Mouse (Mus musculus) spleen, adult 2 months (tissue): Measurements from ENCODE around the gene Art4.

Experiments
- CTCF ChIP-seq: fragments of 200-500 bp; IDR thresholded peaks from 2 replicates; pipeline ENCODE4 v1.5.1; 2011; ENCODE audit warnings: mild to moderate bottlenecking, inconsistent platforms; ENCODE audit not compliant: insufficient read depth, insufficient read length, insufficient replicate concordance; ENCODE audit errors: extremely low read depth
- POLR2A ChIP-seq: fragments of 200-500 bp; IDR thresholded peaks from 2 replicates; pipeline ENCODE4 v1.6.1; 2011; ENCODE audit warnings: low read depth, low read length, inconsistent platforms

GRCm38 (mm10) chr6:136852762-136853161 is 4.8 kb downstream of the Art4 start:
- TF ChIP-seq POLR2A (no peak), CTCF (no peak)
